Mouse (Mus musculus) erythroblast, embryonic 14.5 days (primary cell): ENCODE data around the gene Atg10. TPM values are rescaled to one million over a fixed set of nuclear protein-coding genes. Genes with fewer than 3 reads are reported as not detected.
"Not testable (repeated sequence)": the region's sequence is repeated elsewhere in the genome, so short reads cannot be mapped to it uniquely, and the experiment has no call there.

Experiments used
- H3K27me3 ChIP-seq: 2 replicates; pipeline ENCODE4 v1.6.1; 2012; ENCODE audit warnings: inconsistent platforms; ENCODE audit not compliant: control insufficient read depth
- H3K36me3 ChIP-seq: 2 replicates; pipeline ENCODE4 v1.6.1; 2012; ENCODE audit warnings: mild to moderate bottlenecking, inconsistent platforms; ENCODE audit not compliant: control insufficient read depth
- H3K4me1 ChIP-seq: 2 replicates; pipeline ENCODE4 v1.6.1; 2012; ENCODE audit warnings: inconsistent platforms; ENCODE audit not compliant: control insufficient read depth
- H3K4me3 ChIP-seq: replicated peaks from 2 replicates; pipeline ENCODE3; 2012; ENCODE audit warnings: moderate library complexity, mild to moderate bottlenecking, inconsistent platforms
- H3K9me3 ChIP-seq: 2 replicates; pipeline ENCODE4 v1.6.1; 2012; ENCODE audit warnings: low read length, inconsistent platforms, mixed read lengths; ENCODE audit not compliant: control insufficient read depth
- GATA1 ChIP-seq: IDR thresholded peaks from 2 replicates; pipeline ENCODE4 v1.6.1; 2012; ENCODE audit warnings: low read length, inconsistent platforms, mixed read lengths
- TAL1 ChIP-seq: IDR thresholded peaks from 3 replicates; pipeline ENCODE4 v1.6.1; 2012; ENCODE audit warnings: low read length, inconsistent platforms, mixed read lengths
- polyA plus RNA-seq: library from polyadenylated mRNA; stranded (reverse); fragments of >175 nt; gene quantifications from 2 replicates; pipeline ENCODE4 v1.2.3, GENCODE M21; 2012

Atg10 gene
- polyA plus RNA-seq: not detected in 2 replicates

DNA sequence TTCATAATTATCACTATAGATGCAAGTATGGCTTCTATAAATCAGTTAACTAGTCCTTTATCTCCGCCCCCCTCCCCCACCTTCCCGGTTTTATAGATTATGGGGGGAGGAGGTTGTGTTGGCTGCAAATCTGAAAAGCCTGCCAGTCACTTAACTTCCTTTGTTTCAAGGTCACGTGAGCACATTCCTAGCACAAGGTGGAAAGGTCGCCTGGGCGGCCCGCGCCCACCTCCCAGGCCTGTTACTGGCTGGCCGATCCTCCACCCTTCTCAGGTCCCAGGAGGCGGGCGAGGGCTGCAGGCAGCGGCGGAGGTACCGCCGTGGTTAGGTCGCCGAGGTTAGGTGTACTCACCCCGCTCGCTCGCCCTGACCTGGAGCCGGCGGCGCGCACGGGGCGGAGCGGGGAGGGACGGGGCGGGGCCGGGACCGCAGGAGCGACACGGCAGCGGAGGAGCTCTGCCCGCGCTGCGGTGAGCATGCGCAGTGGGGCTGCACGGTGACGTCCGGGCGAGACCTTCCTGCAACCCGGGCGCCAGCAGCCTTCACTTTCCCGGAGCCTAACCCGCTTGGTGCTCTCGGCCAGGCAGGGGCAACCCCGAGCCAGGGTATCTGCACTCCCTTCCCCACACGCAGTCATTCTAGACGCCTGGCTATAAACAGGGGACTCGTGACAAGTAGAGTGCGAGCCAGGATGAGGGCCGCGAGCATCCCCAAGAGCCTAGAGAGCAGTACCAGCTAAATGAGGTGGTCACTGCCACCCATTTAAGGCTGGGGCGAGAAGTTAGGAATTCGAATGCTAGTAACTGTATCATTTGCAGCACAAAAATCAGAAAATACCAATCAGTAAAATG lies at the start of gene Atg10:
Gene Atg10, minus strand, starts transcription at position 382 of the 851 bp plus-strand sequence.
- H3K9me3 ChIP-seq: no peaks in the 10 kb centered on the region
- H3K27me3 ChIP-seq: no peaks in the 10 kb centered on the region
- TF ChIP-seq GATA1 (no peak), TAL1 (no peak)
- peaks cover 22% of the 10 kb centered on the region for H3K4me1 ChIP-seq
- H3K36me3 ChIP-seq: no peaks in the 10 kb centered on the region
- H3K4me3 ChIP-seq: peak within 1 kb of the TSS; percentile 68

DNA sequence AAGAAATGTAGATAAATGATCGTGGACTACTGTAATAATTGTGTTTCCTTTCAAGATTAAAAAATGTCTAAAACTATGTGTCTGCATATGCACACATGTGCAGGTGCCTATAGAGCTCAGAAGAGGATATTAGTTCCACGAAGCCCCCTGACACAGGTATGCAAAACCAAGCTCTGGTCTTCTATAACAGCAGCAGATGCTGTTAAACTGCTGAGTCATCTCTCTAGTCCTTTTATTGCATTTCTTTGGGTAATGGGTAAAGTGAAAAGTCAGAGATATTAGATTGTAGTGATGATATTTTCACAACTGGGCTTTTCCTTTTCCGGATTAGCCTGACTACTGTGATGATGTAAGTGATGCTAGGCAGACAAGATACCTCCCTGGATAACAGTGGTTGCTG lies 28.6 kb upstream of the Atg10 start:
- Histone ChIP-seq H3K4me3 (no peak overlapping the region), H3K27me3 (no peaks in the 10 kb centered on the region), H3K36me3 (no peaks in the 10 kb centered on the region), H3K4me1 (no peaks in the 10 kb centered on the region), H3K9me3 (no peaks in the 10 kb centered on the region)
- no peak for TF ChIP-seq TAL1
- TF ChIP-seq GATA1: no peak

- Histone ChIP-seq H3K9me3 (no peaks in the 10 kb centered on the region), H3K36me3 (no peaks in the 10 kb centered on the region), H3K4me3 (no peak overlapping the region), H3K27me3 (no peaks in the 10 kb centered on the region), H3K4me1 (no peaks in the 10 kb centered on the region)
- no peak for TF ChIP-seq TAL1
- TF ChIP-seq GATA1: no peak
Observed at GRCm38 (mm10) chr13:91251636-91252035, 27.9 kb upstream of the Atg10 start.

GRCm38 (mm10) chr13:91250050-91250449 lies 26.3 kb upstream of the Atg10 start:
- H3K27me3 ChIP-seq, H3K36me3 ChIP-seq, H3K4me1 ChIP-seq, H3K4me3 ChIP-seq, H3K9me3 ChIP-seq: not testable (repeated sequence)

DNA sequence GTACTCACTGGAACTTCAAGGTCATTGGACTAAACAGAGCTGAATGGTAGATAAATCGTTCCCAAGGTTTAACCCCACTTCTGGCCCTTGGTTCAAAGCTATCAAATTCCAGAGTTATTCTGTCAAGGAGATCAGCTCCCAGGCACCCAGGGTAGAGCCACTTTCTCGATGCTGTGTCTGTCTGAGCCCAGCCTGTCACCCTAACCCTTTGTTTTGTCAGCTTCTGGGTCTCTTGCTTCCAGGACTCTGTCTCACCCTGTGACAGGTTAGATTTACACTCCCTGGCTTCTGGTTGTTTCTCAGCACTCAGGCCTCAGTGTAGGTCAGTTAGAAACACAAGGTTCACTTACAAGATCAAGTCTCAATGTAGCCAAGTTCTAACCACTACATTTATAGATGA lies 22.7 kb upstream of the Atg10 start:
- Histone ChIP-seq H3K27me3 (no peaks in the 10 kb centered on the region), H3K36me3 (no peaks in the 10 kb centered on the region), H3K9me3 (no peaks in the 10 kb centered on the region), H3K4me3 (no peak overlapping the region), H3K4me1 (no peaks in the 10 kb centered on the region)
- TF ChIP-seq TAL1 (no peak), GATA1 (no peak)

DNA sequence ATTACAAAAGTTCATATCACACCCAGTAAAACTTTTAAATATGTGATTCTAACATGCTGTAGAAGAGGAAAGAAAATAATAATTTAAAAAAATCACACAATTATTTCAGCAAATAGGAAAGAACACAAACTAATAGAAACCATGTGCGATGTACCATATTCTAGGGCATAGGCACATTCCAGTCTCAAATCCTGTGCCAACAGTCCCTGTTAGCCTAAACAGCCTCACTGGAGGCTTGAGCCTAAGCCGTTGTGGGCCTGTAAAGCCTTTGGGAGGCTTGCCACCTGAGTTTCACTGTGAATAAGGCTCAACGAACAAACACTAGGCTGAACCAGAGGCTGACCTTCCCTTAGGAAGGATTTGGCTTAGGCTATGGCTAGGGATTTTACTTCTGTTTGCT lies 14.2 kb upstream of the Atg10 start:
- no peak overlapping the region for H3K4me3 ChIP-seq
- no peaks in the 10 kb centered on the region for H3K9me3 ChIP-seq
- no peaks in the 10 kb centered on the region for H3K36me3 ChIP-seq
- H3K4me1 ChIP-seq: no peaks in the 10 kb centered on the region
- TF ChIP-seq TAL1 (no peak), GATA1 (no peak)
- H3K27me3 ChIP-seq: no peaks in the 10 kb centered on the region; the same call in 1 of the 2 replicates

GRCm38 (mm10) chr13:91236884-91237283 lies 13.1 kb upstream of the Atg10 start:
- no peaks in the 10 kb centered on the region for H3K36me3 ChIP-seq
- H3K4me3 ChIP-seq: no peak overlapping the region

GRCm38 (mm10) chr13:91224438-91224814 lies 658 bp upstream of the Atg10 start:
- Histone ChIP-seq H3K36me3 (no peaks in the 10 kb centered on the region), H3K4me3 (peak overlapping the region; percentile 68), H3K4me1 (peaks cover 22% of the 10 kb centered on the region), H3K27me3 (no peaks in the 10 kb centered on the region), H3K9me3 (no peaks in the 10 kb centered on the region)
- TF ChIP-seq GATA1: no peak
- no peak for TF ChIP-seq TAL1

More at GRCm38 (mm10) chr13:91236884-91237283, 13.1 kb upstream of the Atg10 start:
- no peaks in the 10 kb centered on the region for H3K4me1 ChIP-seq
- no peak for TF ChIP-seq TAL1
- TF ChIP-seq GATA1: no peak
- no peaks in the 10 kb centered on the region for H3K9me3 ChIP-seq
- no peaks in the 10 kb centered on the region; the same call in 1 of the 2 replicates for H3K27me3 ChIP-seq

DNA sequence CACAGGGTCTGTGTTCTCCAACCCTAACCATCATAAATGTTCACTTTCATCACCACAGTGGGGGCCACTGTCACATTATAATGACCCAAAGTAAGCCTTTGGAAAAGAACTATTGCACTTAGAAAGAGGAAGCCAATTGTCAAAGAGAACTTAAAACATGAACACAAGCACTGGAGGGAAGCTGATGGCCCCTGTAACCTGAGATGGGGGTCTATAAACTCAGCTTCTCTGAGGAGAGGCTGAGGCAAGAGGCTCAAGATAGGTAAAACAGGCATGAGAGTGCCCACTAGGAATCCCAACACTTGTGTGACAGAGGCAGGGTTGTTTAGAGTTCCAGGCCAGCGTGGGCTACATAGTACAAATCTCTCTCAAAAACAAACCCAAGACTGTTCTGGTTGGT lies 705 bp downstream of the Atg10 start:
- H3K36me3 ChIP-seq: no peaks in the 10 kb centered on the region
- no peaks in the 10 kb centered on the region for H3K27me3 ChIP-seq
- TF ChIP-seq GATA1 (no peak), TAL1 (no peak)
- peak overlapping the region; percentile 68 for H3K4me3 ChIP-seq
- peaks cover 22% of the 10 kb centered on the region for H3K4me1 ChIP-seq
- H3K9me3 ChIP-seq: no peaks in the 10 kb centered on the region
